Mouse (Mus musculus) olfactory bulb, adult 2 months (tissue): Measurements from ENCODE around the gene Immp2l. TPM values are rescaled to one million over a fixed set of nuclear protein-coding genes. Genes with fewer than 3 reads are reported as not detected.

Experiments
- H3K27ac ChIP-seq: fragments of 200-500 bp; 2 replicates; pipeline ENCODE4 v1.5.1; 2012; ENCODE audit warnings: low read depth, low read length; ENCODE audit not compliant: insufficient read depth
- H3K4me1 ChIP-seq: fragments of 200-500 bp; 2 replicates; pipeline ENCODE4 v1.6.1; 2012; ENCODE audit warnings: low read length; ENCODE audit not compliant: control insufficient read depth, insufficient read depth
- H3K4me3 ChIP-seq: fragments of 200-500 bp; 2 replicates; pipeline ENCODE4 v1.5.1; 2012; ENCODE audit warnings: mild to moderate bottlenecking, low read depth, low read length, moderate library complexity; ENCODE audit not compliant: insufficient read depth
- CTCF ChIP-seq: fragments of 200-500 bp; IDR thresholded peaks from 2 replicates; pipeline ENCODE4 v1.5.1; 2012; ENCODE audit warnings: low read depth, mild to moderate bottlenecking, low read length, moderate library complexity; ENCODE audit not compliant: insufficient read depth
- POLR2A ChIP-seq: fragments of 200-500 bp; IDR thresholded peaks from 2 replicates; pipeline ENCODE4 v1.6.1; 2012; ENCODE audit warnings: mild to moderate bottlenecking, low read depth, low read length, moderate library complexity; ENCODE audit not compliant: insufficient read depth
- WGBS: fragments of 180-500 bp; shearing (Covaris S2); methylation state at CpG from one replicate; pipeline ENCODE4 v1.1.7; 2018; 5-methylcytosine and 5-hydroxymethylcytosine counted together
- polyA plus RNA-seq: library from polyadenylated mRNA; stranded (reverse); fragments of >200 nt; gene quantifications from 2 replicates; pipeline ENCODE4 v1.2.4, GENCODE M21; 2012; ENCODE audit warnings: low replicate concordance; ENCODE audit not compliant: missing spikeins, insufficient read depth, insufficient read length

The Immp2l gene
- polyA plus RNA-seq, 1 experiment: not detected

DNA sequence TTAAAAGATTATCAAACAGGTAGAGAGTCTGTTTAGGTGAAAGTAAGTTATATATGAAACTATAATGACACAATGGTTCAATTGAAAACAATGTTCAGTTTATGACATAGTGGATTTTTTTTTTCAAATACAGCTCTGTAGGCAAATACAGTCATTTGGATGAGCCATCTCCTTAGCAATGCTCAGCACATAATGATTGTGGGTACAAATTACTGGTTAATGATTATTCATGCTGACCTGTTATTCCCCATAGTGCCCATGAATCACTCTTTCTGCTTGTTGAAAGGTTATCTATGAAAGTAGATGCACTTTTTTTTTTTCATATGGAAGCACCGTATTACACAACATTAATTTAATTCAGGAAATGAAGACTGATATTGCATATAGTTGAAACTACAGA, 58.0 kb downstream of the Immp2l start:
- Histone ChIP-seq H3K27ac (no peak overlapping the region), H3K4me3 (no peak overlapping the region), H3K4me1 (no peaks in the 10 kb centered on the region)
- TF ChIP-seq CTCF (no peak), POLR2A (no peak)
- 64% methylated on average over 1 of the region's 1 CpGs for WGBS

DNA sequence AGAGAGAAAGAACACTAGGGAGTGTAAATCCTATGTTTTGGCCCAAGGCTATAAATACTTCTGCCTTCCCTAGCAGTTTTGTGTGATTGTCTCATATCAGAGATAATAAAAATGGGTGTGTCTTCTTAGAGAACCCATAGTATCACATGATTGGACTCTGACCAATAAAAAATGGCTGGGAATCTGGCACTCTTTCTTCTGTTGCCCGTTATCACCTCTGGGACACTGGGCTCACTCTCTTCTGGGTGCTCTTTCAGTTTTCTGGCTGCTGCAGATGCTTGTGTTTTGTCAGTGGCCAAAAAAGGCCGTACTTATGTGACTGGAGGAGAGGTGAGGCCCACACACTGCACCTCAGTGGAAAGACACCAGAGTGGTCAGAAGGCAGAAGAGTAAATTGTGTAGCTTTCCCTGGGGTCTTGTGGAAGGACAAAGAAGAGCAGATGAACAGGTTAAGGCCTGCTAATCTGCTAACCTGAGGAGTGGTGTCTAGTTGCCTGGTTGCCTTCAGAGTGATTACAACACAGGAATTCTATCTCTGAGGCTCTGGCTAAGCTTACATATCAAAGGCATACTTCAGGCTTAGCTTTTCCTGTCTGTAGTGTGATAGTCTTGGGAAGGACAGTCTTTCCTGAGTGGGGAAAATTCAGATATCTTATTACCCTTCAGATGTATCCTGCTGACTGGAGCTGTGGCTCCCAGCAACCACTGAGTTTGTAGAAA, 60.6 kb downstream of the Immp2l start:
- no peak overlapping the region for H3K4me3 ChIP-seq
- no peaks in the 10 kb centered on the region for H3K4me1 ChIP-seq
- WGBS: 90% methylated on average over 2 of the region's 2 CpGs
- no peak overlapping the region for H3K27ac ChIP-seq
- TF ChIP-seq CTCF: no peak
- TF ChIP-seq POLR2A: no peak

DNA sequence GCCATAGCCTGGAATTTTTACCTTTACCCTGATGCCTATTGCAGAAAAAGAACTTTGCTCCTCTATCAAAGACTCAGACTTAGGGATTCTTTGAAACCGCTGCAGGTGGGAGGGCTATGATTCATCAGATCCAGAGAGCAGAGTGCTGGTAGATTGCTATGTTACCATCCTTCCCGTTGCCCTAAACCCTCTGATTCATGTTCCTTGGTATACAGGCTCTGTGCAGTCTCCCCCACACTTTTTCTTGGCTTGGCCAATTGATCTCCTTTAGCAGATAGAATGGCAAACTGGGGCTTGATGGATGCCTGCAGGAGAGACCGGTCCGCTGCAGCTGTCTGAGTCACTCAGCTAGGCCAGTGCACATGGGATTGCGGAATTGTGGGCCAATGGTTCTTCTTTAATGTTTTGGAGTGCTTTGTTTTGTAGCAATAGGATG, 66.1 kb downstream of the Immp2l start:
- 49% methylated on average over 5 of the region's 5 CpGs for WGBS
- peaks cover 2% of the 10 kb centered on the region; the same call in 1 of the 2 replicates for H3K4me1 ChIP-seq
- no peak overlapping the region for H3K4me3 ChIP-seq
- TF ChIP-seq CTCF (no peak), POLR2A (no peak)
- H3K27ac ChIP-seq: peak overlapping the region; percentile 74

DNA sequence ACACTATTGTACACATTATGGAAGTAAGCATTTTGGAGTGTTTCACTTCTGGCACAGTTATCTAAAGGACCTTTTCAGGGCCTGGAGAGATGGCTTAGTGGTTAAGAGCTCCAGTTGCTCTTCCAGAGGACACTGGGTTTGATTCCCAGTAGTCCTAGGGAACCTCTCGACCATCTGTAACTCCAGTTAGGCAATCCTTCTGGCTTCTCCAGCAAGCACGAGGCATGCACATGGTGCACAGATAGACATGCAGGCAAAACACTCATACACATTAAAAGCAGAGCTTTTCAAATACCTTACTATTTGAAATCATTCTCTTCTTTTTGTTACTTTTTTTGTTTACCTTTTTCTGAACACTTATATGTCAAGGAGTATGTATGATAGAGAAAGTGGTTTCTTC, 66.9 kb downstream of the Immp2l start:
- Histone ChIP-seq H3K27ac (peak overlapping the region; percentile 97), H3K4me1 (peaks cover 2% of the 10 kb centered on the region; the same call in 1 of the 2 replicates), H3K4me3 (no peak overlapping the region)
- TF ChIP-seq POLR2A: no peak
- no peak for TF ChIP-seq CTCF
- 73% methylated on average over 2 of the region's 2 CpGs for WGBS

DNA sequence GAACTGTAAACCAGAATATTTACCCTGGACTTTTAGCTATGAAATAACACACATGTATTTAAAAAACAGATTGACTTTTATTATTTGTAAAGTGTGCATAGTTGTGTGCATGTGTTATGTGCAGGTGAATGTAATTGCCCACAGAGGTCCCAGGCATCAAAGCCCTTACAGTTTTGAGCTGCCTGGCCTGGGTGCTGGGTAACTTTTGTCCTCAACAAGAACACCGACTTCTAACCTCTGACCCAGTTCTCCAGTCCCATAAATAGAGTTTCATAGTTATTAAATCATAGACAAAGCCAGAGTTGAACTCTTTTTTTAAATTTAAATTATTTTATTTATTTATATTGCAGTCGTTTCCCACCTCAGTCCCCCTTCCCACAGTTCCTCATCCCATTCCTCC, 67.4 kb downstream of the Immp2l start:
- peak overlapping the region; percentile 26 for H3K27ac ChIP-seq
- 83% methylated on average over 2 of the region's 2 CpGs for WGBS
- H3K4me3 ChIP-seq: no peak overlapping the region
- TF ChIP-seq CTCF (no peak), POLR2A (no peak)
- H3K4me1 ChIP-seq: peaks cover 2% of the 10 kb centered on the region; the same call in 1 of the 2 replicates

DNA sequence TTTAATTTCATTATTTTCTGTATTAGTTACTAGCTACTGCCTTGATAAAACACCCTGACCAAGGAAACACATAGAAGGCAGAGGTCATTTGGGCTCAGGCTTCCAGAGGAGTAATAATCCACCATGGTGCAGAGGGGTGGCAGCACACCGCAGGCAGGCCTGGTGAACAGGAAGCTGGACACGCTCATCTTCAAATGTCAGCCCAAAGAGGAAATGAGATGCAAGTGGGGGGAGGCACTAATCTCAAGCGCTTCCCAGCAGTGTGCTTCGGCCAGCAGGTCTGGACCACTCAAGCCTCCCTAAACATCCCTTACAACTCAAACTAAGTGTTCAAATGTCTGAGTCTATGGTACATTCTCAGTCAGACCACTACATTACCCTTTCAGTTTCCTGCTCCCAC, 72.2 kb downstream of the Immp2l start:
- H3K4me3 ChIP-seq: no peak overlapping the region
- no peaks in the 10 kb centered on the region for H3K4me1 ChIP-seq
- 83% methylated on average over 4 of the region's 4 CpGs for WGBS
- no peak for TF ChIP-seq POLR2A
- TF ChIP-seq CTCF: no peak
- no peak overlapping the region for H3K27ac ChIP-seq

DNA sequence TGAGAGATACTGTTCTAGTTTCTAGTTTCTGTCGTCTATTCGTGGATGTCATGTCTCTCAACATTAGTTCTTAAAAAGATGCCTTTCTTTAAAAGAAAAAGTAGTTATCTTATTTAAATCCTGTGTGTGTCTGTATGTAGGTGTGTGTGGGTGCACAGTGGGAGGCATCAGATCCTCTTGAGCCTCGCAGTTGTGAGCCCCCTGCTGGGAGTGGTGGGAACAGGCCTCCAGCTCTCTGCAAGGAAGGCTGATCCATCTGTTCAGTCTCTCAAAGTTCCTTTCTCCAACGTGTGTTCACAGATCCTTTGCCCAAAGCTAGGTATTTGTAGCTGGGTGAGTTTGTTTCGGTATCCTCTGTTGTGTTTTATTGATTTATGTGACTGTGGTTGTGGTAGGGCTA, 73.5 kb downstream of the Immp2l start:
- TF ChIP-seq CTCF (peak; percentile 31; the same call in 1 of the 2 replicates), POLR2A (no peak)
- WGBS: 51% methylated on average over 5 of the region's 5 CpGs
- Histone ChIP-seq H3K27ac (no peak overlapping the region), H3K4me1 (no peaks in the 10 kb centered on the region), H3K4me3 (no peak overlapping the region)

DNA sequence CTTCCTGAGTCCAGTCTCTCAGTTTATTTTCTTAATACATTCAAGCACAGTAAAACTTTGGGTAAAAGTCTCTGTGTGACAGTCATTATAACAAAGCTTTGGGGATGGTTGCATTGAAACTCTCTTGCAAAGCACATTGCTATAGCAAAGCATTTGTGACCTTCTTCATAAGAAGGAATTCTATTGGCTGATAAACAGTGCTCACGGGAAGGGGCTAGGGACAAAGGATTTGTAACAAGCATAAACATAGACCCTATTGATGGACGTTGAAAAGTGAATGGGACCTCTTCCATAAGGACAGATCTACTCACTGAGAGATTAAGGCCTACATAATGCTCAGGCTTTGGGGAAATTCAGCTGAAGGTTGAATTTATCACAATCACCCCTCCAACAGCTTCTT, 85.1 kb downstream of the Immp2l start:
- no peak overlapping the region for H3K4me3 ChIP-seq
- H3K4me1 ChIP-seq: no peaks in the 10 kb centered on the region
- no peak for TF ChIP-seq POLR2A
- no peak for TF ChIP-seq CTCF
- 51% methylated on average over 2 of the region's 2 CpGs for WGBS
- no peak overlapping the region for H3K27ac ChIP-seq

DNA sequence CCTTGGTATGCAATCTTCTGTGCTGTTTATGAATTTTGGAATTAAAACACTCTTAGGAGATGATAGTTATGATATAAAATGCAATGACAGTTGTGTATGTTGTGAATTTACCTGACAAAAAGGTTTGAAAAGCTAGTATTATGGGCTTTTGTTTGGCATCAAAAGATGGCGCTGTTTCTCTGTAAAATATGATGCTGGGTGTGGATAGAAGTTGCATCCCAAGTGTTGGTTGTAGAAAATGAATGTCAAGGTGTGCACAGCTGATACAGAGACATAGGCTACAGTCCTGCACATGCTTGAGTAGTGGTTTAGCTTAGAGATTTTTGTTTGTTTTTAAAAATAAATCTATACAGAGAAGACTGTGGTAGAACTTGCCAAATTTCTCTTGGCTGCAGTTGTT, 87.6 kb downstream of the Immp2l start:
- H3K4me3 ChIP-seq: no peak overlapping the region
- H3K4me1 ChIP-seq: no peaks in the 10 kb centered on the region
- no peak for TF ChIP-seq CTCF
- no peak for TF ChIP-seq POLR2A
- H3K27ac ChIP-seq: no peak overlapping the region
- 44% methylated on average over 1 of the region's 1 CpGs for WGBS
